Mouse (Mus musculus): ENCODE measurements around the gene Lyst. TPM values are rescaled to one million over a fixed set of nuclear protein-coding genes. Genes with fewer than 3 reads are reported as not detected.
A peak's percentile ranks its signal among the peaks of the same experiment; 100 is the strongest.

The Lyst gene
- polyA plus RNA-seq, 1 experiment from 2014 or later, result 2.3 TPM

- no peaks in the 10 kb centered on the region for H3K27me3 ChIP-seq (ENCODE audit: control insufficient read depth, insufficient read depth, low read length)
- H3K9ac ChIP-seq (ENCODE audit: low read length), result no peak overlapping the region
- H3K4me3 ChIP-seq (ENCODE audit: low read depth, low read length), result no peak overlapping the region
- H3K36me3 ChIP-seq (ENCODE audit: control insufficient read depth, insufficient read depth, low read length), result no peaks in the 10 kb centered on the region
- no peak overlapping the region for H3K4me2 ChIP-seq (ENCODE audit: low read depth, severe bottlenecking)
- H3K9me3 ChIP-seq (ENCODE audit: control insufficient read depth, low read length), result no peaks in the 10 kb centered on the region
- WGBS, result 87% methylated on average over 8 of the region's 8 CpGs
- H3K27ac ChIP-seq (replicated peaks; ENCODE audit: low read depth, low read length), result no peak overlapping the region
- H3K4me1 ChIP-seq (ENCODE audit: control insufficient read depth, insufficient read depth, low read length), result no peaks in the 10 kb centered on the region
- no peak for DNase-seq (ENCODE audit: low spot score)
- no peak for ATAC-seq (ENCODE audit: insufficient number of reproducible peaks, low FRiP score, low TSS enrichment, low read depth)
Measured at GRCm38 (mm10) chr13:13798775-13799174, 208.6 kb downstream of the Lyst start.

GRCm38 (mm10) chr13:13808337-13809132 lies 218.3 kb downstream of the Lyst start:
- Histone ChIP-seq H3K27me3 (ENCODE audit: control insufficient read depth, insufficient read depth, low read length) (no peaks in the 10 kb centered on the region), H3K9ac (ENCODE audit: low read length) (no peak overlapping the region), H3K27ac (replicated peaks; ENCODE audit: low read depth, low read length) (no peak overlapping the region), H3K36me3 (ENCODE audit: control insufficient read depth, insufficient read depth, low read length) (no peaks in the 10 kb centered on the region), H3K4me2 (ENCODE audit: low read depth, severe bottlenecking) (no peak overlapping the region), H3K9me3 (ENCODE audit: control insufficient read depth, low read length) (no peaks in the 10 kb centered on the region), H3K4me3 (ENCODE audit: low read depth, low read length) (no peak overlapping the region), H3K4me1 (ENCODE audit: control insufficient read depth, insufficient read depth, low read length) (no peaks in the 10 kb centered on the region)
- DNase-seq (ENCODE audit: low spot score), result no peak
- peak; percentile 33; the same call in 1 of the 2 replicates for ATAC-seq (ENCODE audit: insufficient number of reproducible peaks, low FRiP score, low TSS enrichment, low read depth)
- 27% methylated on average over 11 of the region's 11 CpGs for WGBS

- WGBS, result 87% methylated on average over 7 of the region's 7 CpGs
- Histone ChIP-seq H3K4me1 (ENCODE audit: control insufficient read depth, insufficient read depth, low read length) (no peaks in the 10 kb centered on the region), H3K9me3 (ENCODE audit: control insufficient read depth, low read length) (no peaks in the 10 kb centered on the region), H3K27me3 (ENCODE audit: control insufficient read depth, insufficient read depth, low read length) (no peaks in the 10 kb centered on the region), H3K4me2 (ENCODE audit: low read depth, severe bottlenecking) (no peak overlapping the region), H3K27ac (replicated peaks; ENCODE audit: low read depth, low read length) (no peak overlapping the region), H3K9ac (ENCODE audit: low read length) (no peak overlapping the region), H3K4me3 (ENCODE audit: low read depth, low read length) (no peak overlapping the region), H3K36me3 (ENCODE audit: control insufficient read depth, insufficient read depth, low read length) (no peaks in the 10 kb centered on the region)
- ATAC-seq (ENCODE audit: insufficient number of reproducible peaks, low FRiP score, low TSS enrichment, low read depth) (no peak), DNase-seq (ENCODE audit: low spot score) (no peak)
Measured at GRCm38 (mm10) chr13:13810885-13811284, 220.7 kb downstream of the Lyst start.

DNA sequence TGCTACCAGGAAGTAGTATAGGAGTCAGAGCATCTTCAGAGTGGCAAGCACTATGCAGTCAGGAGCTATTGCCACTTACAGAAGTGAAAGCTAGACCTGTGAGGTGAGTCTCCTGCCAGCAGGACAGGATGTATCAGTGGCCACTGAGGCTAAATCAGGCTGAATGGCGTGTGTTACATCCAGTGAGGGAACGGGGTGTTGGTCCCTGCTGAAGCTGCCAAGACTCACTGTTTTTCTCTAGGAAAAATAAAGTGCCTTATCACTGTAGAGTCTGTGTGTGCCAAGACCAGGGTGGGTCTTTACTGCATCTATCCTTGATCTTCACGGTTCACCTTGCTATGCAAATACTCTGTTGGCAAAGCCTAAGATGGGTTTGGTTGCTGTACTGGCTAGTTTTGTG lies 228.5 kb downstream of the Lyst start:
- DNase-seq (ENCODE audit: low spot score) (no peak), ATAC-seq (ENCODE audit: insufficient number of reproducible peaks, low FRiP score, low TSS enrichment, low read depth) (no peak)
- H3K27ac ChIP-seq (replicated peaks; ENCODE audit: low read depth, low read length), result no peak overlapping the region
- no peaks in the 10 kb centered on the region for H3K27me3 ChIP-seq (ENCODE audit: control insufficient read depth, insufficient read depth, low read length)
- no peak overlapping the region for H3K9ac ChIP-seq (ENCODE audit: low read length)
- H3K9me3 ChIP-seq (ENCODE audit: control insufficient read depth, low read length), result no peaks in the 10 kb centered on the region
- no peaks in the 10 kb centered on the region for H3K36me3 ChIP-seq (ENCODE audit: control insufficient read depth, insufficient read depth, low read length)
- H3K4me3 ChIP-seq (ENCODE audit: low read depth, low read length), result no peak overlapping the region
- WGBS, result 86% methylated on average over 3 of the region's 3 CpGs
- no peaks in the 10 kb centered on the region for H3K4me1 ChIP-seq (ENCODE audit: control insufficient read depth, insufficient read depth, low read length)
- no peak overlapping the region for H3K4me2 ChIP-seq (ENCODE audit: low read depth, severe bottlenecking)

- no peak overlapping the region for H3K4me3 ChIP-seq (ENCODE audit: low read depth, low read length)
- no peaks in the 10 kb centered on the region for H3K36me3 ChIP-seq (ENCODE audit: control insufficient read depth, insufficient read depth, low read length)
- ATAC-seq (ENCODE audit: insufficient number of reproducible peaks, low FRiP score, low TSS enrichment, low read depth), result no peak
- H3K4me2 ChIP-seq (ENCODE audit: low read depth, severe bottlenecking), result no peak overlapping the region
- WGBS, result 74% methylated on average over 7 of the region's 7 CpGs
- H3K9me3 ChIP-seq (ENCODE audit: control insufficient read depth, low read length), result no peaks in the 10 kb centered on the region
- no peaks in the 10 kb centered on the region for H3K4me1 ChIP-seq (ENCODE audit: control insufficient read depth, insufficient read depth, low read length)
- H3K27ac ChIP-seq (replicated peaks; ENCODE audit: low read depth, low read length), result no peak overlapping the region
- DNase-seq (ENCODE audit: low spot score), result no peak
- H3K27me3 ChIP-seq (ENCODE audit: control insufficient read depth, insufficient read depth, low read length), result no peaks in the 10 kb centered on the region
- no peak overlapping the region for H3K9ac ChIP-seq (ENCODE audit: low read length)
Measured at GRCm38 (mm10) chr13:13820234-13821123, 230.3 kb downstream of the Lyst start.

DNA sequence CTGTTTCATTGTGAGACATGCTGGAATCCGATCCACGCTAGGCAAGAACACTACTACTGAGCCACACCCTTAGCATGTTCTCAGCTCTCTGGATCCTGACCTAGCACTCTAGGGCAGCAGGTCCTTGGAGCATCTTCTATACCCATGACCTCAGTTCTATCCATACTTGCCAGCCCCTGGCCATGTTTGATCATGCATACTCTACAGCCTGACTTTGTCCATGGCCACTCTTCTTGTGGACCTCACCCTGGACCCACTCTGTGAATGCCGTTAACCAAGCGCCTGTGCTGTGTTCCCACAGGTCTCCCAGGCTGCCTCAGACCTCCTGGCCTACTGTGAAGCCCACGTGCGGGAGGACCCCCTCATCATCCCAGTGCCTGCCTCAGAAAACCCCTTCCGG lies 234.7 kb downstream of the Lyst start:
- H3K9me3 ChIP-seq (ENCODE audit: control insufficient read depth, low read length), result no peaks in the 10 kb centered on the region
- H3K36me3 ChIP-seq (ENCODE audit: control insufficient read depth, insufficient read depth, low read length), result no peaks in the 10 kb centered on the region
- WGBS, result 87% methylated on average over 7 of the region's 7 CpGs
- no peak overlapping the region for H3K27ac ChIP-seq (replicated peaks; ENCODE audit: low read depth, low read length)
- ATAC-seq (ENCODE audit: insufficient number of reproducible peaks, low FRiP score, low TSS enrichment, low read depth) (no peak), DNase-seq (ENCODE audit: low spot score) (no peak)
- no peak overlapping the region for H3K9ac ChIP-seq (ENCODE audit: low read length)
- H3K4me2 ChIP-seq (ENCODE audit: low read depth, severe bottlenecking), result no peak overlapping the region
- no peaks in the 10 kb centered on the region for H3K4me1 ChIP-seq (ENCODE audit: control insufficient read depth, insufficient read depth, low read length)
- H3K27me3 ChIP-seq (ENCODE audit: control insufficient read depth, insufficient read depth, low read length), result no peaks in the 10 kb centered on the region
- H3K4me3 ChIP-seq (ENCODE audit: low read depth, low read length), result no peak overlapping the region

GRCm38 (mm10) chr13:13826533-13826932 lies 236.3 kb downstream of the Lyst start:
- ATAC-seq (ENCODE audit: insufficient number of reproducible peaks, low FRiP score, low TSS enrichment, low read depth) (no peak), DNase-seq (ENCODE audit: low spot score) (no peak)
- 83% methylated on average over 6 of the region's 6 CpGs for WGBS
- H3K27ac ChIP-seq (replicated peaks; ENCODE audit: low read depth, low read length), result no peak overlapping the region
- H3K36me3 ChIP-seq (ENCODE audit: control insufficient read depth, insufficient read depth, low read length), result no peaks in the 10 kb centered on the region
- H3K4me3 ChIP-seq (ENCODE audit: low read depth, low read length), result no peak overlapping the region
- H3K9me3 ChIP-seq (ENCODE audit: control insufficient read depth, low read length), result no peaks in the 10 kb centered on the region
- no peaks in the 10 kb centered on the region for H3K4me1 ChIP-seq (ENCODE audit: control insufficient read depth, insufficient read depth, low read length)
- no peak overlapping the region for H3K4me2 ChIP-seq (ENCODE audit: low read depth, severe bottlenecking)
- H3K27me3 ChIP-seq (ENCODE audit: control insufficient read depth, insufficient read depth, low read length), result no peaks in the 10 kb centered on the region
- no peak overlapping the region for H3K9ac ChIP-seq (ENCODE audit: low read length)

- no peak overlapping the region for H3K4me3 ChIP-seq (ENCODE audit: low read depth, low read length)
- H3K9ac ChIP-seq (ENCODE audit: low read length), result no peak overlapping the region
- H3K9me3 ChIP-seq (ENCODE audit: control insufficient read depth, low read length), result no peaks in the 10 kb centered on the region
- no peak for DNase-seq (ENCODE audit: low spot score)
- 28% methylated on average over 1 of the region's 1 CpGs for WGBS
- H3K27me3 ChIP-seq (ENCODE audit: control insufficient read depth, insufficient read depth, low read length), result no peaks in the 10 kb centered on the region
- ATAC-seq (ENCODE audit: insufficient number of reproducible peaks, low FRiP score, low TSS enrichment, low read depth), result no peak
- no peaks in the 10 kb centered on the region for H3K36me3 ChIP-seq (ENCODE audit: control insufficient read depth, insufficient read depth, low read length)
- H3K4me1 ChIP-seq (ENCODE audit: control insufficient read depth, insufficient read depth, low read length), result no peaks in the 10 kb centered on the region
- no peak overlapping the region for H3K27ac ChIP-seq (replicated peaks; ENCODE audit: low read depth, low read length)
- no peak overlapping the region for H3K4me2 ChIP-seq (ENCODE audit: low read depth, severe bottlenecking)
Measured at GRCm38 (mm10) chr13:13828125-13828524, 237.9 kb downstream of the Lyst start.
